Comparison of ENCODE assay signal across 26 mouse cellular contexts in genomic region chr6:118184126-118184525, GRCm38 (mm10). TPM values are rescaled to one million over a fixed set of nuclear protein-coding genes. Genes with fewer than 3 reads are reported as not detected.
"Had no signal": no experiment of that assay in that cellular context is flagged by ENCODE, and none has a peak within 500 bp of the region (broad histone marks: within the 10 kb centered on the region; RNA-seq: fewer than 3 reads in every experiment).

No protein-coding gene starts in this region.

- DNase-seq: heart, adult 18-20 months; heart, postnatal 10 days; heart, postnatal 4 days; kidney, adult 18-20 months; kidney, adult 8-10 months; kidney, postnatal 10 days; kidney, postnatal 4 days; liver; liver, embryonic 13.5 days; liver, postnatal 0 days; lung, adult 2 months had no signal

- H3K27ac ChIP-seq: heart, embryonic 10.5 days; hindbrain, embryonic 10.5 days; hindbrain, embryonic 12.5 days; hindbrain, embryonic 14.5 days; intestine, embryonic 15.5 days; layer of hippocampus, adult 2 months; left cerebral cortex, adult 2 months; limb, embryonic 10.5 days; limb, embryonic 12.5 days; liver, embryonic 13.5 days; liver, embryonic 15.5 days had no signal

- H3K4me3 ChIP-seq: heart, embryonic 10.5 days; heart, embryonic 12.5 days; hindbrain, embryonic 10.5 days; hindbrain, embryonic 12.5 days; intestine, embryonic 15.5 days; layer of hippocampus, adult 2 months; left cerebral cortex, adult 2 months; limb, embryonic 10.5 days; limb, embryonic 12.5 days; liver, embryonic 13.5 days; liver, embryonic 15.5 days had no signal

- ATAC-seq: hindbrain, embryonic 16.5 days; inflammation-experienced regulatory T-cells, adult 6 months; intestine, embryonic 15.5 days; intestine, postnatal 0 days; liver, postnatal 0 days had no signal

RNA-seq across cellular contexts. Expression of gene Ret, which starts 13.4 kb away (rescaled TPM):
- total RNA-seq: granulocyte monocyte progenitor cell, adult 5-6 weeks had no signal
